Mouse (Mus musculus) heart, postnatal 36 days (tissue): ENCODE measurements around the gene Dtd2. TPM values are rescaled to one million over a fixed set of nuclear protein-coding genes. Genes with fewer than 3 reads are reported as not detected.

Experiments
- total RNA-seq, 2 experiments: library from RNA; stranded (reverse); gene quantifications; 2 replicates each; pipeline ENCODE4 v1.2.3; 2021

The Dtd2 gene
- total RNA-seq, 2 experiments from 2014 or later: 5.1 to 6.1 TPM

Other genes with a start within 250 kb of the Dtd2 start
- 10 to 100 TPM; 83.2 to 88.7 TPM for gene Hectd1, start 177.0 kb downstream of the Dtd2 start, total RNA-seq
- 10 to 100 TPM; 18.8 to 20.9 TPM for gene Heatr5a, start 35.2 kb downstream of the Dtd2 start, total RNA-seq
- gene Gpr33, start 21.6 kb upstream of the Dtd2 start, total RNA-seq: not detected
- 1 to 10 TPM; 8.4 to 9.9 TPM for gene Nubpl, start 91.2 kb upstream of the Dtd2 start, total RNA-seq